Mouse (Mus musculus) heart, postnatal 25 days (tissue): Measurements from ENCODE around the gene Sod2. TPM values are rescaled to one million over a fixed set of nuclear protein-coding genes. Genes with fewer than 3 reads are reported as not detected.
"Not testable (repeated sequence)": the region's sequence is repeated elsewhere in the genome, so short reads cannot be mapped to it uniquely, and the experiment has no call there.

ENCODE experiments used
- DNase-seq: peaks from one replicate; pipeline ENCODE4 v3.0.0; 2022; ENCODE audit warnings: low spot score
- intact Hi-C: fragments of 180-260 bp; cut with DNase I; formaldehyde crosslinking; loops from one replicate; pipeline ENCODE4 v1.15.1; 2025
- total RNA-seq, 2 experiments: library from RNA; stranded (reverse); gene quantifications; 2 replicates each; pipeline ENCODE4 v1.2.3; 2021

Sod2 gene
- total RNA-seq, 2 experiments from 2014 or later = 1,092 to 1,104 TPM

- DNase-seq = peak; percentile 98
- intact Hi-C loops = loop anchor here (2.0 kb wide), 1 partner anchor 15 kb away; no protein-coding TSS in a partner anchor
Observed at GRCm38 (mm10) chr17:13007730-13008425, 1.2 kb downstream of the Sod2 start.

GRCm38 (mm10) chr17:13008528-13008927 lies 1.9 kb downstream of the Sod2 start:
- intact Hi-C loops = no loop called here
- no peak for DNase-seq

GRCm38 (mm10) chr17:13009887-13010286 lies 3.2 kb downstream of the Sod2 start:
- DNase-seq = no peak
- intact Hi-C loops = loop anchor here (5.0 kb wide), 2 partner anchors 48 to 133 kb away; partner anchors contain the start of genes Acat2 and Mrgprh

- intact Hi-C loops = loop anchor here (5.0 kb wide), 2 partner anchors 51 to 136 kb away; partner anchors contain the start of genes Acat2 and Mrgprh
- no peak for DNase-seq
Observed at GRCm38 (mm10) chr17:13013316-13013715, 6.7 kb downstream of the Sod2 start.

- DNase-seq, intact Hi-C loops: not testable (repeated sequence)
Observed at GRCm38 (mm10) chr17:13036627-13037192, 30.1 kb downstream of the Sod2 start.

- DNase-seq, intact Hi-C loops: not testable (repeated sequence)
Observed at GRCm38 (mm10) chr17:13043846-13044673, 37.4 kb downstream of the Sod2 start.

GRCm38 (mm10) chr17:13052124-13052813 lies 45.6 kb downstream of the Sod2 start, which contains the start of gene Gpr31b:
TSS of gene Gpr31b (minus strand) at chr17:13052296.
- DNase-seq, intact Hi-C loops: not testable (repeated sequence)

GRCm38 (mm10) chr17:13060804-13061203 lies 54.2 kb downstream of the Sod2 start, which contains the start of gene Tcp10b:
TSS of gene Tcp10b (plus strand) at chr17:13061104.
- intact Hi-C loops = not testable (repeated sequence)

GRCm38 (mm10) chr17:13062882-13063281 lies 56.2 kb downstream of the Sod2 start:
- DNase-seq, intact Hi-C loops: not testable (repeated sequence)

More at GRCm38 (mm10) chr17:13060804-13061203, 54.2 kb downstream of the Sod2 start, which contains the start of gene Tcp10b:
- DNase-seq = not testable (repeated sequence)

- intact Hi-C loops, DNase-seq: not testable (repeated sequence)
Observed at GRCm38 (mm10) chr17:13067864-13068385, 61.3 kb downstream of the Sod2 start.

GRCm38 (mm10) chr17:13069227-13069626 lies 62.6 kb downstream of the Sod2 start:
- intact Hi-C loops, DNase-seq: not testable (repeated sequence)

Other genes with a start within 250 kb of the Sod2 start
- gene Igf2r, start 237.2 kb upstream of the Sod2 start, total RNA-seq = 100 to 1,000 TPM in 1 of 2 experiments, 10 to 100 TPM in 1; 99.0 to 108 TPM
- gene Mas1, start 138.7 kb upstream of the Sod2 start, total RNA-seq = 1 to 10 TPM in 1 of 2 experiments, under 1 TPM in 1; 0.42 to 1.8 TPM
- gene Mrgprh, start 130.8 kb upstream of the Sod2 start, total RNA-seq = 1 to 10 TPM; 5.3 to 5.4 TPM
- gene Pnldc1, start 96.6 kb upstream of the Sod2 start, total RNA-seq = under 1 TPM; 0.42 to 0.55 TPM
- 100 to 1,000 TPM; 200 to 213 TPM for gene Tcp1, start 91.1 kb upstream of the Sod2 start, total RNA-seq
- 100 to 1,000 TPM; 157 to 175 TPM for gene Mrpl18, start 90.5 kb upstream of the Sod2 start, total RNA-seq
- gene Acat3, start 66.2 kb upstream of the Sod2 start, total RNA-seq = not detected
- 1 to 10 TPM; 6.1 to 7.1 TPM for gene Acat2, start 46.1 kb upstream of the Sod2 start, total RNA-seq
- 10 to 100 TPM; 31.7 to 35.6 TPM for gene Wtap, start 12.7 kb upstream of the Sod2 start, total RNA-seq
- under 1 TPM in 1 of 2 experiments, not detected in 1; 0.22 TPM for gene Gpr31b, start 45.5 kb downstream of the Sod2 start, total RNA-seq
- gene Tcp10b, start 54.3 kb downstream of the Sod2 start, total RNA-seq = under 1 TPM in 1 of 2 experiments, not detected in 1; 0.26 TPM
- gene Unc93a, start 125.0 kb downstream of the Sod2 start, total RNA-seq = not detected
- gene Smok2a, start 214.3 kb downstream of the Sod2 start, total RNA-seq = not detected
- gene Smok2b, start 223.4 kb downstream of the Sod2 start, total RNA-seq = not detected